Mouse (Mus musculus): ENCODE data around the gene Mrgpra9.
"Not testable (repeated sequence)": the region's sequence is repeated elsewhere in the genome, so short reads cannot be mapped to it uniquely, and the experiment has no call there.

The Mrgpra9 gene

DNA sequence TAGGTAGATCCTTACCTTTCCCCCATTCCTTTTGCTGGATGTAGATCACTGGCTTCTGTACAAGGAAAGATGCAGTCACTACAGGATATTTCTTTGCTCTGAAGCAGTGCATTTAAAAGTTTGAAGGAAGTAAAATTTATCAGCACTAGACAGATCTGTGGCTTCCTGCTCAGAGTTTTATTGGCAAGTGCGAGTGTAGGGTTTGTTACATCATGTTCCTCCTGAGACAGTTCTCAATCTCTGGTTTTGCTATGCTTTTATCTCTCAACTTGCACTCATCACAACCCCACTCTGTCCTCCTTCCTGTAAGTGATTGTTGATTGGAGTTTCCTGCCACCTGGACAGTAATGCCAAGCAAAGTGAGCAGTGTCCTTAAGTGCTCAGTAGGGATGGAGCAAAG is at the start of gene Mrgpra9:
Gene Mrgpra9 (minus strand): TSS at position 79 of the 400 bp plus-strand sequence.
- no peak for DNase-seq

- DNase-seq, result not testable (repeated sequence)
Observed at GRCm38 (mm10) chr7:47299612-47300011, 47.0 kb upstream of the Mrgpra9 start.

DNA sequence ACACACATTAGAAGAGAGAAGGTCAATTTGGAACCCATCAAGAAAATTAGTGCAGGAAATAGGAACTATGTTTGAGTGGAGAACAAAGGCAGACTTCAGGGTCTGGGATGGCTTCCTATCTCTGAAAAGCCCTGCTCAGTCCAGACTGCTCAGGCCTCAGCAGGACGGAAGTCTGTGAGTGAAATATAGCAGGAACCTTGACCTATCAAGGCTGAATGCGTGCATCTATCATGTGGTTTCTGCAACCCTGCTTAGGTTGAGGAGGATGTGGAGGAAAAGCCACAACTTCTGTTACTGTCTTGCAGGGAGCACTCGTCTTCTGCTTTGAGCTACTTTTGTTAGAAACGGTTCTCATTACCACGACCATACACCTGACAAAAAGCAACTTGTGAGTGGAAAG is 18.9 kb upstream of the Mrgpra9 start:
- not testable (repeated sequence) for DNase-seq

DNA sequence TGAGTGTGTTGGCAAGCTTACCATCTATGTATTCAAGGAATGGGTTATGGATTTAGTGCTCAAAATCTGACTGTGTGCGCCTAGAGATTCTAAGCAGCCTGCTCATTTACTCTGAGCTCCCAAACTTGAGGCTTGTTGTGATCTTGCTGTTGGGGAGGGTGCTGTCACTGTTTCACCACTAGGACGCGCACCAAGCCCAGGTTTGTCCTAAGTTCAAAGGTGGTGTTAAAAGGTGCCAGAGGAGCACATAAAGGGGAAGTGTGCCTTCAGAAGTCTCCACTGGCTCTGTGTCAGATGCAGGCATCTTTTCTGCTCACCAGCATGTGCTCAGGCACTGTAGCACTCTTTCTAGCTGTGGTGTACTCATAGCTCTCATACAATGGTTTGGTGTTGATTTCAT is 8.0 kb downstream of the Mrgpra9 start:
- DNase-seq, result no peak

GRCm38 (mm10) chr7:47204830-47205229 is 47.8 kb downstream of the Mrgpra9 start, which contains the start of gene Mrgpra6:
Mrgpra6 (minus strand) TSS chr7:47204920.
- DNase-seq, result no peak

GRCm38 (mm10) chr7:47195271-47195670 is 57.4 kb downstream of the Mrgpra9 start:
- no peak for DNase-seq
